Comparison of ENCODE assay signal across 10 mouse cellular contexts in genomic region chr3:18670203-18670700, GRCm38 (mm10).
"Had no signal": no experiment of that assay in that cellular context is flagged by ENCODE, and none has a peak within 500 bp of the region (broad histone marks: within the 10 kb centered on the region; RNA-seq: fewer than 3 reads in every experiment).

No protein-coding gene starts in this region.

- DNase-seq: kidney, adult 9 months; left cerebral cortex, postnatal 4 days; lung, adult 18-20 months; thymus, postnatal 4 days had no signal

- H3K27ac ChIP-seq: limb, embryonic 13.5 days; liver, embryonic 14.5 days; midbrain, embryonic 12.5 days; neural tube, embryonic 15.5 days; stomach, postnatal 0 days had no signal

- H3K4me2 ChIP-seq: limb, embryonic 13.5 days; midbrain, embryonic 12.5 days; neural tube, embryonic 15.5 days had no signal

- ATAC-seq: midbrain, embryonic 16.5 days had no signal

- H3K9me3 ChIP-seq: limb, embryonic 13.5 days; midbrain, embryonic 12.5 days; neural tube, embryonic 15.5 days had no signal

- H3K4me1 ChIP-seq: limb, embryonic 13.5 days; neural tube, embryonic 15.5 days had no signal

- H3K36me3 ChIP-seq: limb, embryonic 13.5 days; midbrain, embryonic 12.5 days; neural tube, embryonic 15.5 days had no signal

- H3K4me3 ChIP-seq: limb, embryonic 13.5 days; midbrain, embryonic 12.5 days; neural tube, embryonic 15.5 days had no signal

- H3K27me3 ChIP-seq: limb, embryonic 13.5 days; midbrain, embryonic 12.5 days; neural tube, embryonic 15.5 days had no signal

- H3K9ac ChIP-seq: limb, embryonic 13.5 days; liver, embryonic 14.5 days; midbrain, embryonic 12.5 days; neural tube, embryonic 15.5 days had no signal
